Mouse (Mus musculus) lung, embryonic 14.5 days (tissue): ENCODE results near the gene Kcnk5. TPM values are rescaled to one million over a fixed set of nuclear protein-coding genes. Genes with fewer than 3 reads are reported as not detected.

Experiments
- ATAC-seq: fragments of 200-750 bp; cut with Nextera tagmentation; 2 replicates; pipeline ENCODE4 v1.8.0; 2017; ENCODE audit warnings: mild to moderate bottlenecking, moderate TSS enrichment, moderate library complexity; ENCODE audit not compliant: insufficient read depth
- DNase-seq: peaks from one replicate; pipeline ENCODE4 v3.0.0-alpha.2; 2015
- H3K27ac ChIP-seq: fragments of 300-500 bp; sonication (generic); 2 replicates; pipeline ENCODE4 v1.5.1; 2014; ENCODE audit warnings: low read depth, mild to moderate bottlenecking, moderate library complexity
- H3K27me3 ChIP-seq: fragments of 300-500 bp; sonication (generic); 2 replicates; pipeline ENCODE4 v1.6.1; 2014; ENCODE audit warnings: low read length, control low read depth; ENCODE audit not compliant: insufficient read depth
- H3K36me3 ChIP-seq: fragments of 300-500 bp; sonication (generic); 2 replicates; pipeline ENCODE4 v1.6.1; 2014; ENCODE audit warnings: control low read depth; ENCODE audit not compliant: insufficient read depth
- H3K4me1 ChIP-seq: fragments of 300-500 bp; sonication (generic); 2 replicates; pipeline ENCODE4 v1.6.1; 2014; ENCODE audit warnings: antibody characterized with exemption, control low read depth; ENCODE audit not compliant: insufficient read depth
- H3K4me2 ChIP-seq: fragments of 300-500 bp; sonication (generic); 2 replicates; pipeline ENCODE4 v1.6.1; 2014; ENCODE audit warnings: mild to moderate bottlenecking
- H3K4me3 ChIP-seq: fragments of 300-500 bp; sonication (generic); 2 replicates; pipeline ENCODE4 v1.5.1; 2014; ENCODE audit warnings: low read depth, low read length
- H3K9ac ChIP-seq: fragments of 300-500 bp; sonication (generic); 2 replicates; pipeline ENCODE4 v1.6.1; 2014
- H3K9me3 ChIP-seq: fragments of 300-500 bp; sonication (generic); 2 replicates; pipeline ENCODE4 v1.6.1; 2016; ENCODE audit warnings: low read depth, low read length, control low read depth
- CTCF ChIP-seq: IDR thresholded peaks from 2 replicates; pipeline ENCODE4 v1.5.1; 2016; ENCODE audit warnings: antibody characterized with exemption, low read depth
- WGBS: fragments of 180-500 bp; shearing (Covaris S2); extraction: QIAGEN DNeasy Blood & Tissue Kit; methylation state at CpG from one replicate; pipeline ENCODE4 v1.1.7; 2014; 5-methylcytosine and 5-hydroxymethylcytosine counted together
- polyA plus RNA-seq: library from polyadenylated mRNA; unstranded; fragments of >200 nt; fragmentation: Nextera tagmentation; extraction: Ambion mirVana; gene quantifications from 2 replicates; pipeline ENCODE4 v1.2.1, GENCODE M21; 2014

Kcnk5 gene
- polyA plus RNA-seq: 9.3 and 10.7 TPM in 2 replicates

DNA sequence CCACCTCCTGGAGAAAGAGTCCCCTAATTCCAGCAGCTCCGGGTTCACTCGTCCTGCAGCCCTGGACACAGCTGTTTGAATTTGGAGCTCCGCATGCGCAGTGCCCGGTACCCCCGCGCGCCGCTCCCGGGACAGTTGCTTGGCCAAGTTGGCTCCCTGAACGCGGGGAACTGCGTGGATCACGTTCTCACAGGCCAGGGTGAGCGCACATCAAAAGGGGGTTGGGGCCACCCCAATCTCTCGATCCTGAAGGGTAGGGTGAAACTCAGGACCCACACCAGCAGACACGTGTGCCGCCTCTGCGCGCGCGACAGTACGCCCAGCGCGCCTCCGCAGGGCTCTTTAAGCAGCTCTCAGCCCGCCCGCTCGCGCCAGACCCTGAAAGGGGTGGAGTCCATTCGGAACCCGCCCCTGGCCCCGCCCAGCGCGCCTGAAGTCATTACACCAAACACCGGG, at the start of gene Kcnk5:
Gene Kcnk5 (minus strand): TSS at position 344 of the 456 bp plus-strand sequence.
- H3K4me3 ChIP-seq: peak within 1 kb of the TSS; percentile 60
- DNase-seq (peak; percentile 96), ATAC-seq (peak; percentile 93)
- H3K9ac ChIP-seq: peak within 1 kb of the TSS; percentile 64
- H3K9me3 ChIP-seq: no peaks in the 10 kb centered on the region
- H3K27ac ChIP-seq: peak within 1 kb of the TSS; percentile 58; the same call in 1 of the 2 replicates
- H3K4me2 ChIP-seq: peak within 1 kb of the TSS; percentile 98
- H3K36me3 ChIP-seq: no peaks in the 10 kb centered on the region
- H3K4me1 ChIP-seq: peaks cover 25% of the 10 kb centered on the region
- under 1% methylated on average over 36 of the region's 36 CpGs for WGBS
- TF ChIP-seq CTCF: 0 out of 2 replicates have a peak, but pooled peaks have one; percentile 1
- H3K27me3 ChIP-seq: no peaks in the 10 kb centered on the region

- Histone ChIP-seq H3K27ac (no peak overlapping the region), H3K4me3 (no peak overlapping the region), H3K27me3 (no peaks in the 10 kb centered on the region), H3K4me2 (no peak overlapping the region), H3K4me1 (no peaks in the 10 kb centered on the region), H3K9ac (no peak overlapping the region), H3K36me3 (no peaks in the 10 kb centered on the region), H3K9me3 (no peaks in the 10 kb centered on the region)
- TF ChIP-seq CTCF: no peak
- ATAC-seq (no peak), DNase-seq (no peak)
- WGBS: 78% methylated on average over 7 of the region's 7 CpGs
Observed at GRCm38 (mm10) chr14:20230063-20230491, 48.5 kb upstream of the Kcnk5 start.

DNA sequence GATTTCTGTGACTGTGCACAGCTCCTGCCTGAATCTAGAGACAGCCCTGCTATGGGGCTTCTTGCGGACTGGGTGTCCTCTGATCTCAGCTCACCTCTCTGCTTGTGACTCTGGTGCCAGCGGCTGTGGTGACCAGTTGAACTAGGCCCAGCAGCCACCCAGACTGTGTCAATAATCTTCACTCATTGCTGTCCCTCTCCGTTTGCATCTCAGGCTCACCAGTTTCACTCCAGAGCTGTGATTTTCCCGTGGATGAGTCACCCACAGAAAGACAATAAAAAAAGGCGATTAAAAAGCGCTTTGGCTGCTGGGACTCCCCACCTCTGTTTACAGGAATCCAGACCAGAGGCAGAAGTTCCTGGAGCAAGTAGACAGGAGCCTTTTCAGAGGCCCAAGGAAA, 47.8 kb upstream of the Kcnk5 start:
- Histone ChIP-seq H3K36me3 (no peaks in the 10 kb centered on the region), H3K4me3 (no peak overlapping the region), H3K4me1 (peaks cover 1% of the 10 kb centered on the region; the same call in 1 of the 2 replicates), H3K4me2 (no peak overlapping the region), H3K9ac (no peak overlapping the region), H3K27ac (no peak overlapping the region), H3K27me3 (no peaks in the 10 kb centered on the region), H3K9me3 (no peaks in the 10 kb centered on the region)
- 57% methylated on average over 6 of the region's 6 CpGs for WGBS
- no peak for TF ChIP-seq CTCF
- ATAC-seq (no peak), DNase-seq (no peak)

DNA sequence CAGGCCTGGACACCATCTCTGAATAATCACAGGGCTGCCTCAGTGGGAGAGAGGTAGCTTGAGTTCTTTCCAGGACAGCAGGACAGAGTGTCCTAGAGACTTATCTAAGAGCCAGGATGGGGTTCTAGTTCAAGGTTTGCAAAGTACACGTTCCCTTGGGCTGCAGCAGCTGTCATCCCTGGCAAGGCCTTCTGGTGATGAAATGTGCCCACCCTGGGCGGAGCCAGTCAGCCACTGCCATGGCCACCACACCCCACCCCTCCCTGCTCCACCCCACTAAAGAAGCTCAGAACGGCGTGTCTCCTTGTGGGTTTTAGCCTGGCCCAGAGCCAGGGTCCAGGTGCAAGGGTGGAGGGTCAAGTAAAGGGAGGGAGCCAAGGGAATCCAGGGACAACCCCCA, 46.7 kb upstream of the Kcnk5 start:
- no peaks in the 10 kb centered on the region for H3K36me3 ChIP-seq
- ATAC-seq (no peak), DNase-seq (no peak)
- TF ChIP-seq CTCF: no peak
- H3K27me3 ChIP-seq: no peaks in the 10 kb centered on the region
- H3K9me3 ChIP-seq: no peaks in the 10 kb centered on the region
- peaks cover 4% of the 10 kb centered on the region; the same call in 1 of the 2 replicates for H3K4me1 ChIP-seq
- H3K9ac ChIP-seq: no peak overlapping the region
- 48% methylated on average over 4 of the region's 4 CpGs for WGBS
- H3K27ac ChIP-seq: no peak overlapping the region
- H3K4me3 ChIP-seq: no peak overlapping the region
- no peak overlapping the region for H3K4me2 ChIP-seq

DNA sequence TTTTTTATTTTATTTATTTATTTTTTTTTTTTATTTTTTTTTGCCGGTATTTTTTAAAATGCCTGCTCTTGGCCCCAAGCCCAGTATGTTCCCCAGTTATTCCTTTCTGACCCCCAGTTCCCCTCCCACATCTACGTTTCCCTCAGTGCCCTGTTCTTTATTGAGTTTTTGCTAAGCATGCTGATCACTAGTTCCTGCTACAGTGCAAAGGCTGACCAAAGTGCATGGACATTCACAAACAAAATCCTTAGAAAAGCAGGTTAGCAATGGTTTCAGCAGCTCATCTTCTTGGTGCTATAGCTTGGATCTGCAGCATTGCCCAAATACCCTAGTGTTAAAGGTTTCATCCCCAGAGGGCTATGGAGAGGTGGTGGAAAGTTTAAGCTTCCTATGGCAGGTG, 45.4 kb upstream of the Kcnk5 start:
- no peaks in the 10 kb centered on the region for H3K9me3 ChIP-seq
- WGBS: 44% methylated on average over 2 of the region's 2 CpGs
- no peaks in the 10 kb centered on the region for H3K27me3 ChIP-seq
- no peak for TF ChIP-seq CTCF
- no peak for DNase-seq
- H3K9ac ChIP-seq: no peak overlapping the region
- no peaks in the 10 kb centered on the region for H3K36me3 ChIP-seq
- no peak overlapping the region for H3K27ac ChIP-seq
- no peak overlapping the region for H3K4me3 ChIP-seq
- H3K4me2 ChIP-seq: no peak overlapping the region
- peaks cover 4% of the 10 kb centered on the region; the same call in 1 of the 2 replicates for H3K4me1 ChIP-seq
- no peak for ATAC-seq

GRCm38 (mm10) chr14:20226488-20226887, 44.9 kb upstream of the Kcnk5 start:
- Histone ChIP-seq H3K27me3 (no peaks in the 10 kb centered on the region), H3K9ac (no peak overlapping the region), H3K36me3 (no peaks in the 10 kb centered on the region), H3K4me3 (no peak overlapping the region), H3K4me1 (peaks cover 4% of the 10 kb centered on the region; the same call in 1 of the 2 replicates), H3K27ac (no peak overlapping the region), H3K4me2 (no peak overlapping the region), H3K9me3 (no peaks in the 10 kb centered on the region)
- TF ChIP-seq CTCF: no peak
- DNase-seq: peak; percentile 45
- peak; percentile 32; the same call in 1 of the 2 replicates for ATAC-seq
- 41% methylated on average over 7 of the region's 7 CpGs for WGBS

GRCm38 (mm10) chr14:20225525-20225924, 43.9 kb upstream of the Kcnk5 start:
- Histone ChIP-seq H3K36me3 (no peaks in the 10 kb centered on the region), H3K4me1 (peaks cover 4% of the 10 kb centered on the region; the same call in 1 of the 2 replicates), H3K9ac (no peak overlapping the region), H3K4me3 (no peak overlapping the region), H3K9me3 (no peaks in the 10 kb centered on the region), H3K27me3 (no peaks in the 10 kb centered on the region), H3K4me2 (no peak overlapping the region), H3K27ac (no peak overlapping the region)
- WGBS: 69% methylated on average over 4 of the region's 4 CpGs
- DNase-seq (no peak), ATAC-seq (no peak)
- TF ChIP-seq CTCF: no peak
